Mouse (Mus musculus) effector memory CD4-positive, alpha-beta T cell, adult 5 months (primary cell): Measurements from ENCODE around the gene Dazap2. TPM values are rescaled to one million over a fixed set of nuclear protein-coding genes. Genes with fewer than 3 reads are reported as not detected.

Experiments
- polyA plus RNA-seq: library from polyadenylated mRNA; unstranded; fragments of 100-300 nt; shearing (Covaris generic); gene quantifications from one replicate; pipeline ENCODE4 v1.2.1, GENCODE M21; 2017

The Dazap2 gene
- 714 TPM for polyA plus RNA-seq

GRCm38 (mm10) chr15:100614996-100615824 is at the start of gene Dazap2:
Dazap2 (plus strand) TSS chr15:100615349.

GRCm38 (mm10) chr15:100599276-100600046 is 15.7 kb upstream of the Dazap2 start, which contains the start of gene Pou6f1:
Pou6f1 (minus strand) TSS chr15:100599984.

GRCm38 (mm10) chr15:100636700-100637501 is 21.8 kb downstream of the Dazap2 start, which contains the start of gene Smagp:
Smagp (minus strand) TSS chr15:100636940.

DNA sequence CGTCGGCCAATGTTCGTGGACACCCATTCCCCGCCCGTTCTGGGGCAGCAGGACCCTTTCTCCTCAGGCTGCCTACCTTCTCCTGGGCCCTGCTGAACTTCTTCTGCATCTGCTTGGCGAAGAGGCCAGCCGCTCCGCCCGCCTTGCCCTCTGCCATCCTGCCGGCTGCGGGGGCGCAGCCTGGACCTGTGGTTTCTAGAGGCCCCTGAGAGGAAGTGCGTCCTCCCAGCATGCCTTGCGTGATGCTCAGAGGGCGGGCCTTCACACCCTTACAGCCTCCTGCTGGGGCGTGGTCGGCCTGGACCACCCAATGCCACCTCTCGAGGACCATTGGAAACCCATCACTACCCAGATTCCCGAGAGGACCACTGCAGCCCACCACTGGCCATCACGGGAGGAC is 54.2 kb downstream of the Dazap2 start, which contains the start of gene Bin2:
Bin2 (minus strand) TSS at position 217 of the 400 bp plus-strand sequence.

Other genes starting within 250 kb of the Dazap2 start
- gene Gm5475, start 193.2 kb upstream of the Dazap2 start, polyA plus RNA-seq = 0.20 TPM
- 34.4 TPM for gene Slc11a2, start 190.3 kb upstream of the Dazap2 start, polyA plus RNA-seq
- 32.7 TPM for gene Letmd1, start 146.3 kb upstream of the Dazap2 start, polyA plus RNA-seq
- 8.8 TPM for gene Csrnp2, start 119.9 kb upstream of the Dazap2 start, polyA plus RNA-seq
- gene Tfcp2, start 63.3 kb upstream of the Dazap2 start, polyA plus RNA-seq = 6.4 TPM
- 179 TPM for gene Pou6f1, start 15.4 kb upstream of the Dazap2 start, polyA plus RNA-seq
- gene Smagp, start 21.6 kb downstream of the Dazap2 start, polyA plus RNA-seq = not detected
- gene Bin2, start 54.2 kb downstream of the Dazap2 start, polyA plus RNA-seq = 705 TPM
- gene Cela1, start 72.6 kb downstream of the Dazap2 start, polyA plus RNA-seq = 9.6 TPM
- gene Galnt6, start 114.0 kb downstream of the Dazap2 start, polyA plus RNA-seq = 163 TPM
- 11.0 TPM for gene Slc4a8, start 146.4 kb downstream of the Dazap2 start, polyA plus RNA-seq